Mouse (Mus musculus) CH12.LX (cell line): ENCODE measurements around the gene 1110065P20Rik.

Source experiments
- BHLHE40 ChIP-seq: IDR thresholded peaks from 2 replicates; pipeline ENCODE4 v1.6.1; 2011; ENCODE audit warnings: mild to moderate bottlenecking, low read depth, low read length, improper control_type of control experiment
- CHD1 ChIP-seq: IDR thresholded peaks from 2 replicates; pipeline ENCODE4 v1.6.1; 2012; ENCODE audit warnings: low read depth, low read length, improper control_type of control experiment, inconsistent platforms
- CTCF ChIP-seq, 2 experiments: IDR thresholded peaks in 1 of 2; conservative IDR thresholded peaks in 1 of 2; 2 replicates each; pipeline ENCODE4 v1.5.1; 2011 to 2012; ENCODE audit warnings: low read depth in 2 of 2, low read length in 2 of 2, improper control_type of control experiment in 1 of 2, inconsistent platforms in 1 of 2, mild to moderate bottlenecking in 1 of 2, moderate library complexity in 1 of 2
- KAT2A ChIP-seq: IDR thresholded peaks from 2 replicates; pipeline ENCODE4 v1.6.1; 2012; ENCODE audit warnings: low read length, improper control_type of control experiment, inconsistent platforms; ENCODE audit not compliant: insufficient replicate concordance
- MXI1 ChIP-seq: IDR thresholded peaks from 2 replicates; pipeline ENCODE4 v1.6.1; 2011; ENCODE audit warnings: mild to moderate bottlenecking, low read depth, low read length, improper control_type of control experiment
- POLR2AphosphoS2 ChIP-seq: IDR thresholded peaks from 2 replicates; pipeline ENCODE4 v1.6.1; 2011; ENCODE audit warnings: low read depth, low read length, improper control_type of control experiment
- SIN3A ChIP-seq: IDR thresholded peaks from 2 replicates; pipeline ENCODE4 v1.6.1; 2012; ENCODE audit warnings: low read length, improper control_type of control experiment, inconsistent platforms
- TCF12 ChIP-seq: IDR thresholded peaks from 2 replicates; pipeline ENCODE4 v1.6.1; 2014; ENCODE audit warnings: low read depth, mild to moderate bottlenecking, inconsistent platforms, low read length, improper control_type of control experiment
- USF1 ChIP-seq: IDR thresholded peaks from 2 replicates; pipeline ENCODE4 v1.6.1; 2014; ENCODE audit warnings: low read depth, mild to moderate bottlenecking, inconsistent platforms, low read length, improper control_type of control experiment
- ZNF384 ChIP-seq: IDR thresholded peaks from 2 replicates; pipeline ENCODE4 v1.6.1; 2012; ENCODE audit warnings: low read depth, low read length, improper control_type of control experiment, inconsistent platforms

- TF ChIP-seq SIN3A (no peak), POLR2AphosphoS2 (no peak), KAT2A (no peak), CTCF (conservative IDR thresholded peaks at IDR 0.05 in 1 of 2, IDR thresholded peaks at IDR 0.05 in 1 of 2; ENCODE audit: low read depth in 2 of 2, low read length in 2 of 2) (no peak), TCF12 (no peak), ZNF384 (no peak), MXI1 (no peak), BHLHE40 (no peak), CHD1 (no peak), USF1 (no peak)
These were observed 12.8 kb downstream of the 1110065P20Rik start for GRCm38 (mm10) chr4:124838035-124838700.
